Mouse (Mus musculus) yolk sac, embryonic 10.5 days (tissue): ENCODE results near the gene Gm13306.
"Not testable (repeated sequence)": the region's sequence is repeated elsewhere in the genome, so short reads cannot be mapped to it uniquely, and the experiment has no call there.

Experiments used
- DNase-seq: peaks from one replicate; pipeline ENCODE4 v3.0.0-alpha.2; 2017; ENCODE audit warnings: low spot score

Gene Gm13306

DNA sequence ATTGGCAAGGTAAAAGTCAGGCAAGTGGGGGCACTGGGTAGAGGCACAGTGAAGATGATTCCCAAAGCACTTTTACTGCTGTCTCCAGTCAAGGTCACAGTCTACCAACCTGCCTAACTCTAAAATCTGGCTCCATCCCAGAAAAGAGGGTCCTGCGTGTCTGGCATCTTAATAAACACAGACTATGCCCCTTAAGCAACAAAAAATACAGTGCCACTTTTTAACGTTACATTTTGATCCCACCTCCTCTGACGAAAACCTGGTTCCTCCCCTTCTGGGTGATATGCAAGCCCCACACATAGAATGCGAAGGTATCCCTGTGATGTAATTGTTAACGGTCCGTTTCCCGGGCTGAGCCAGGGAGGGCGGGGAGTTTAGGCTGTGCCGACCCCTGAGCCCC is at the start of gene Gm13306:
TSS of gene Gm13306 (plus strand) at position 301 of the 400 bp plus-strand sequence.
- not testable (repeated sequence) for DNase-seq

DNA sequence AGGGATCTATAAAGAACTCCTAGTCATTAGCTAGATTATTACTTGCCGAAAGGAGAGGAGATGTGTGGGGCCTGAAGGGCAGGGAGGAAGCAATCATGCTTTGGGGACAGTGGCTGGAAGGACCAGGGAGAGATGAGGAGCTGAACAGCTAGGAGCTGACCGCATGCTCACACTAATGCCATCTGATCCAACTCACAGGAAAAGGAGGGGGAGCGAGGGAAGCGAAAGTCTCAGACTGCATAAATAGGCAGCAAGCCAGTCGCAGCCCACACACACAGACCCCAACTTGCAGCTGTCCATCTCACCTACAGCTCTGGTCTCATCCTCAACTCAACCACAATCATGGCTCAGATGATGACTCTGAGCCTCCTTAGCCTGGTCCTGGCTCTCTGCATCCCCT is 38.7 kb upstream of the Gm13306 start, which contains the start of gene Gm13304:
TSS of gene Gm13304 (plus strand) at position 301 of the 400 bp plus-strand sequence.
- DNase-seq: not testable (repeated sequence)

DNA sequence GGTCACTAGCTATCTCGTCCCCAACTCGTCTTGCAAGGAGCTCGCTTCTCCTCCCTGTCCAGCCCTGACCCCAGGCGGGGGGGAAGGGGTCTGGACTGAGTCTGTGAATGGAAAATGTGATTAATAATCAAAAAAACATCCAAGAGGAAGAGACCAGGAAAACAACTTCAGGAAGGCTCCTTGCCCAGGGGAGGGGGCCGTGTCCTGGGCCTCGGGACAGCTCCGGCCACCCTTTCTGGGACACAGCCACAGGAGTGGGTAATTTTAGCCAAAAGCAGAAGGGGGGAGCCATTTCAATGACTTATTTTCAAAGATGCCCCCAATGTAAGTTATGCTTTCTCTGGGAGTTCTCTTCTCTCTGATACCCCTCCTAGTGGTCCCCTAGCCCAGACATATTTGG is 15.3 kb downstream of the Gm13306 start, which contains the start of gene Gm13305:
TSS of gene Gm13305 (minus strand) at position 101 of the 400 bp plus-strand sequence.
- DNase-seq: not testable (repeated sequence)

DNA sequence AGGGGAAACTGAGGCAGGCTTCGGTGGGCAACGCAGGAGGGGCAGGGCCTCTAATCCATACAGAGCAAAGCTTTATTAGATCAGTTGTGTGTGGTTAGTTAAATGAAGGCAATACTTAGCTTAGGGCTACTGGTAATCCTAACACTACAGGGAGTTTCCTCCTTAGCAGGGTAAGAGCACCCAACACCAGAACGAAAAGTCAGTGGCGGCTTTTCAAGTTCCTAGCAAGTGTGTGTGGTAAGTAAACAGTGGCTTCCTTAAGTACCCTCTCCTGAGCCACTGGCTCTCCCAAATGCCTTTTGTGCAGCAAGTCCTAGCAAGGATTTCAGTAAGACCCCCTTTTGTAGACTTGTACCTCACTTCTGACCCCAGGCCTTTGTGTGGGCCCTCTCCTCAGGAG is 25.0 kb downstream of the Gm13306 start:
- DNase-seq: not testable (repeated sequence)

DNA sequence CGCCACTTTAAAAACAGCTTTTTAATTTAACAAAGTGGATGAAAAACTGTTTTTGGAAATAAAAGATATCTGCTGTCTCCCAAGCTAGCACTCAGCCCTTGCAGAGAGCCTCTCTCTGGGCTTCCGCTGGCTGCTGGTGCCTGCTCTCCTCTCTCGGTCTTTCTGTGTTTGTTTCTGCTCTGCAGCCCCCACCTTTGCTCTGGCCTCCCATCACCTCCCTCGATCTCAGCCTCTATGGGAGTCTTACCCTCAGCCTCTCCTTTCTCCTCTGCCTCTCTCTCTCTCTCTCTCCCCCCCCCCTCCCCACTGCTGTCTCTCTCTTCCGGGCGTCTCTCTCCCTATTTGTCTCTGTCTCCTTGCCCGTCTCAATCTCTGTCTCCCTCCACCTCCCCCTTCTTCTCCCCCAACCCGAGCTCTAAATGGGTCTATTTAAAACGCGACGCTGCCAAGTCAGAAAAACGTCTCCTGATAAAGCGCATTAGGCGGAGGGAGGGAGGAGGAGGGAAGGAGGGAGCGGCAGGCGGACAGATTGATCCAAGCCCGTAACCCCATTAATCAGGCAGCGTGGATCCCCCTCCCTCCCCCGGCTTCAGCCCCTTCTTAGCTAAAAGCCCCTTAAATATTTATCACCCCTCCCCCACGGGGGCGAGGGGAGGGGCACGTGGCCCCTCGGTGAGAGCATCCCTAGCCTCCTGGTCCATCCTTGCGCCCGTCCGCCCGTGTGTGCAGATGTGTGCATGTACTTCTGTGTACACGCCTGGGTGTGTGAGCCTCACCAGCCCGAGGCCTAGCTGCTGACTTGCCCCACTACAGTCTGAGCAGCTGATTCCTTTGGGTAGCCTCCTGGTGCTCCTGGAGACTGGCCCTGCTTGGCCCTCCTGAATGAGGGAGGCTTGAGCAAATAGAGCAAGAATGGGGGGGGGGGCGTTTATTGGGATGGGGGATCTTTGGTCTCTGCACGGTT is 30.3 kb downstream of the Gm13306 start:
- DNase-seq: not testable (repeated sequence)

DNA sequence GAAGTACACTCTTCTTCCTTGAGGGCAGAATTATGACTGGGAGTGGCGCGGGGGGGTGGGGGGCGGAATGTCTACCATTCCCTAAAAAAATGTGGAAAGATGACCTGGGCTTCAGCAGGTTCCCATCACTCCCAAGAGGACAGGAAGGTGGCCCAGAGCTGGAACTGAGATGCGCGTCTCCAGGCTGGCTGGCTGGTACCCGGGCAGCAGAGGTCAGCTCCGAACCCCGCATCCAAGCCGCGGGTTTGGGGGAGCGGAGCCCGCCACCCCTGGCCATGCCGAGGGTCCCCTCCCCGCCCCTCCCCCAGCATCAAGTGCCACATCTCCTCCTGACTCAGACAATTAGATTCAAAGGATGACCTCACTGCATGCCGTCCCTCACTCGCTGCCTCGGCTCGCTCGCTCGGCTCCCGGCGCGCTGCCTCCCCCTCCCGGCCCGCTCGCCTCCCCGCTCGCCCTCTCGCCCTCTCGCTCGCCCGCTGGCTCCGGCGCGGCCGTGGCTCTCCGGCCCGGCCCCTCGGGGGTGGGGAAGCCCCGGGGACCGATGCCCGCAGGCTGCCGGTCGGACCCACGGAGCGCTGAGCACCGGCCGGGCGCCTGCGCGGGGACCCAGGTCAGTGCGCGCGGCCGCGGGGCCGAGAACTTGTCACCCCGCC is 31.2 kb downstream of the Gm13306 start:
- not testable (repeated sequence) for DNase-seq

DNA sequence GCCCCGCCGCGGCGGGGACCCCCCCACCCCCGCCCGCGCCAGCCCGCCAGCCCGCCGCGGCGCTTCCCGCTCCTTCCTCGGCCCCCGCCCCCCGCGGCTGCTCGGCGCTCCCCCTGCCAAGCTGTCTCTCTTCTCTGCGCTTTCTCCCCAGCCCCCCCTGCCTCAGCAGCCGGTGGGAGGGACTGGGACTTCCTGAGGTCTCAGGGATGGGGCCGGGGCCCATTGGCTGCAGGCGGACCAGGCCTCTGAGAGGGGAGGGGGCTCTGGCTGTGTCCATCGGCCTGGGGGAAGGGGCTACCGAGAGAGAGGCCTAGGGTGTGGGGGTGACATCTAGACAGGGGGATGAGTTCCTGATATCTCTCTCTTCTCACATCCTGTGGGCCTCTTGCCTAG is 31.7 kb downstream of the Gm13306 start:
- not testable (repeated sequence) for DNase-seq
